Mouse (Mus musculus): ENCODE data around the gene Folr2.

Folr2 gene

GRCm38 (mm10) chr7:101857094-101857493 is at the start of gene Folr2:
Folr2 (minus strand) TSS chr7:101857194.
- no peak for DNase-seq (ENCODE audit: low spot score in 2 of 2)

- DNase-seq (ENCODE audit: low spot score in 2 of 2): no peak
Observed at GRCm38 (mm10) chr7:101906696-101907095, 49.7 kb upstream of the Folr2 start.

- no peak for DNase-seq (ENCODE audit: low spot score in 2 of 2)
Observed at GRCm38 (mm10) chr7:101906287-101906681, 49.3 kb upstream of the Folr2 start, which contains the start of gene Tomt. Tomt (minus strand) TSS chr7:101906359.

GRCm38 (mm10) chr7:101905561-101906286 is 48.7 kb upstream of the Folr2 start, which contains the start of gene Lamtor1:
Lamtor1 (plus strand) TSS chr7:101905904.
- DNase-seq (ENCODE audit: low spot score in 2 of 2): peak; percentile 100

- no peak for DNase-seq (ENCODE audit: low spot score in 2 of 2)
Observed at GRCm38 (mm10) chr7:101902846-101903245, 45.9 kb upstream of the Folr2 start.

- DNase-seq (ENCODE audit: low spot score in 2 of 2): no peak
Observed at GRCm38 (mm10) chr7:101901969-101902368, 45.0 kb upstream of the Folr2 start.

- no peak for DNase-seq (ENCODE audit: low spot score in 2 of 2)
Observed at GRCm38 (mm10) chr7:101900331-101901097, 43.5 kb upstream of the Folr2 start.

GRCm38 (mm10) chr7:101896104-101897066 is 39.4 kb upstream of the Folr2 start:
- DNase-seq (ENCODE audit: low spot score in 2 of 2): peak; percentile 95 to 99

GRCm38 (mm10) chr7:101895695-101896094 is 38.7 kb upstream of the Folr2 start:
- no peak for DNase-seq (ENCODE audit: low spot score in 2 of 2)

GRCm38 (mm10) chr7:101888460-101888859 is 31.5 kb upstream of the Folr2 start:
- DNase-seq (ENCODE audit: low spot score in 2 of 2): no peak

GRCm38 (mm10) chr7:101886274-101886673 is 29.3 kb upstream of the Folr2 start:
- no peak for DNase-seq (ENCODE audit: low spot score in 2 of 2)

- no peak for DNase-seq (ENCODE audit: low spot score in 2 of 2)
Observed at GRCm38 (mm10) chr7:101884160-101884559, 27.2 kb upstream of the Folr2 start.

- DNase-seq (ENCODE audit: low spot score in 2 of 2): peak in 1 of 2 experiments; percentile 34
Observed at GRCm38 (mm10) chr7:101882413-101883154, 25.6 kb upstream of the Folr2 start.

- DNase-seq (ENCODE audit: low spot score in 2 of 2): no peak
Observed at GRCm38 (mm10) chr7:101880855-101881254, 23.9 kb upstream of the Folr2 start.

GRCm38 (mm10) chr7:101875978-101876377 is 19.0 kb upstream of the Folr2 start:
- DNase-seq (ENCODE audit: low spot score in 2 of 2): no peak

- DNase-seq (ENCODE audit: low spot score in 2 of 2): no peak
Observed at GRCm38 (mm10) chr7:101871296-101871695, 14.3 kb upstream of the Folr2 start.

GRCm38 (mm10) chr7:101870629-101871028 is 13.6 kb upstream of the Folr2 start, which contains the start of gene Folr1:
Folr1 (minus strand) TSS chr7:101870788.
- no peak for DNase-seq (ENCODE audit: low spot score in 2 of 2)

- no peak for DNase-seq (ENCODE audit: low spot score in 2 of 2)
Observed at GRCm38 (mm10) chr7:101869163-101869500, 12.1 kb upstream of the Folr2 start.

- DNase-seq (ENCODE audit: low spot score in 2 of 2): no peak
Observed at GRCm38 (mm10) chr7:101868241-101869162, 11.5 kb upstream of the Folr2 start.

GRCm38 (mm10) chr7:101867482-101867881 is 10.5 kb upstream of the Folr2 start:
- no peak for DNase-seq (ENCODE audit: low spot score in 2 of 2)
